Comparison of ENCODE assay signal across 8 mouse cellular contexts in the genomic region with DNA sequence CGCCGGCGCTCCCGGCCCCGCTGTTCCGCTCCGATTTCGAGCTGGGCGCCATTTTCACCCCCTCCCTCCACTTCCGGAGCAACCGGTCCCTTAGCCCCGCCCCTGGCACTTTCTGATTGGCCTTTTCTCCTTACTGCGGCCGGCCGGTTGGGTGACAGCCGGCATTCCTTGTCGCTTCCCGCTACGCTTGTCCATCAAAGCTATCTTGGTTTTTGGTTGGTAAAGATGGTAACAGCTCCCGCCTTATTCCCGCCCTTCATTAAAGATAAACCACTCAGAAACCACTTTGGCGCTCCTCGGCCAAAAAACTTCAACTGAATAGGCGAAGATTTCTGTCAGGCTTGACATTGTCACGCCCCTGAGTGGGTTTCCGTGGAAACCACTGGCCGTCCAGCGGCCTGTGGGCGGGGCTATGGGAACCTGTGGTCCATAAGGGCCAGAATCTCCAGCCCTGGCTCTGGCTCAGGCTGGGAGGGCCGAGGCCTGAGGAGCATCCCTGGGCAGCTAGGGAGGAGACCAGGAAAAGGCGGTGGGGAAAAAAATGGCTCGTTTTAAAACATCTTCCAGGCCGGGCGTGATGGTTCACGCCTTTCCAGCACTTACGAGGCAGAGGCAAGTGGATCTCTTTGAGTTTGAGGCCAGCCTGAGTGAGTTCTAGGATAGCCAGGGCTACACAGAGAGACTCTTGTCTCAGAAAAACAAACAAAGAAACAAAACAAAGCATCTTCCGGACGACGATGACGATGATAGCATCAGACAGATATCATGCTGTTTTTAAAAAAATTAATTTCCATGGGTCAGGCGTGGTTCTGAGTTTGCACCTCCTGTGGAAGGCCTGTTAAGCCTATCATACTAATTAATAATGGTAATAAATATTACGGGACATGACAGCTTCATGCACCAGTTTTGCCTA. TPM values are rescaled to one million over a fixed set of nuclear protein-coding genes. Genes with fewer than 3 reads are reported as not detected.
DNase-seq lines count a peak whose midpoint lies in the region; ATAC-seq lines count a peak whose summit lies in the region.

A gene (minus strand): TSS at position 72 of the 913 bp plus-strand sequence.

- intact Hi-C loops in left cerebral cortex, postnatal 14 days (cut with DNase I), result no loop called here

- H3K4me1 ChIP-seq in intestine, embryonic 14.5 days (replicated peaks; ENCODE audit: control insufficient read depth, insufficient read depth, low read length), result peaks cover 15% of the 10 kb centered on the region

- H3K4me3 ChIP-seq in intestine, embryonic 14.5 days (ENCODE audit: low read depth, low read length), result peak within 1 kb of the TSS; percentile 61

- no peaks in the 10 kb centered on the region for H3K9me3 ChIP-seq in intestine, embryonic 14.5 days (ENCODE audit: control insufficient read depth, low read length)

- H3K27ac ChIP-seq in intestine, embryonic 14.5 days (ENCODE audit: low read depth), result peak within 1 kb of the TSS; percentile 81

- H3K4me2 ChIP-seq in intestine, embryonic 14.5 days (ENCODE audit: low read length), result peak within 1 kb of the TSS; percentile 79

- peak; percentile 90 to 94 for DNase-seq in adrenal gland, adult 18-20 months (ENCODE audit: low spot score in 2 of 2)
- DNase-seq in embryo, embryonic 11 days, result peak; percentile 100
- DNase-seq in gastrocnemius, postnatal 25 days, result peak; percentile 98
- peak; percentile 98 for DNase-seq in intestine, embryonic 14.5 days (ENCODE audit: low spot score)
- DNase-seq in left cerebral cortex, postnatal 14 days (ENCODE audit: low spot score in 2 of 2), result peak; percentile 97 to 99
- peak; percentile 99 for DNase-seq in mesoderm, embryonic 11.5 days (ENCODE audit: low read depth, low spot score)
- peak; percentile 95 to 98 for DNase-seq in right cerebral cortex, postnatal 36 days (ENCODE audit: low spot score in 2 of 2)
- DNase-seq in yolk sac, embryonic 10.5 days (ENCODE audit: low spot score), result peak; percentile 98

- ATAC-seq in intestine, embryonic 14.5 days (replicated peaks; ENCODE audit: low FRiP score, low TSS enrichment, low read depth), result peak; percentile 94

- peaks cover 19% of the 10 kb centered on the region for H3K36me3 ChIP-seq in intestine, embryonic 14.5 days (ENCODE audit: control insufficient read depth, insufficient read depth, low read length)

- H3K27me3 ChIP-seq in intestine, embryonic 14.5 days (replicated peaks; ENCODE audit: control insufficient read depth, insufficient read depth, low read length), result no peaks in the 10 kb centered on the region

- WGBS in intestine, embryonic 14.5 days, result 7% methylated on average over 42 of the region's 42 CpGs

- peak within 1 kb of the TSS; percentile 74 for H3K9ac ChIP-seq in intestine, embryonic 14.5 days (ENCODE audit: low read length)

RNA-seq across cellular contexts. Expression of the gene that starts here (rescaled TPM):
- total RNA-seq in adrenal gland, adult 18-20 months (2021), result 10 to 100 TPM; 13.2 to 16.1 TPM
- 1 to 10 TPM; 3.9 to 5.3 TPM for total RNA-seq in gastrocnemius, postnatal 25 days (2021)
- 10.8 and 11.7 TPM in 2 replicates for polyA plus RNA-seq in intestine, embryonic 14.5 days (2014; fragmentation: Nextera tagmentation; extraction: Ambion mirVana)
- total RNA-seq in left cerebral cortex, postnatal 14 days (2021), result 10 to 100 TPM; 21.2 to 21.5 TPM

Comparison
In these comparisons a context has a peak if more than half of its experiments do, and no peak if none do; other contexts are left out.
1. Peak in every context shown above with its lines: DNase-seq, ATAC-seq, H3K4me3 ChIP-seq and H3K27ac ChIP-seq.